Mouse (Mus musculus) adrenal gland, postnatal 14 days (tissue): Measurements from ENCODE around the gene Prdm16. TPM values are rescaled to one million over a fixed set of nuclear protein-coding genes. Genes with fewer than 3 reads are reported as not detected.

Experiments used
- DNase-seq: peaks from one replicate; pipeline ENCODE4 v3.0.0; 2021; ENCODE audit warnings: mixed read lengths
- total RNA-seq: library from RNA; stranded (reverse); gene quantifications from 2 replicates; pipeline ENCODE4 v1.2.3, GENCODE M21; 2021

The Prdm16 gene
- total RNA-seq, 1 experiment from 2014 or later = 10.2 TPM

- DNase-seq = no peak
These were observed 80.3 kb downstream of the Prdm16 start for GRCm38 (mm10) chr4:154556418-154556817.

GRCm38 (mm10) chr4:154549961-154550393 is 86.7 kb downstream of the Prdm16 start:
- DNase-seq = no peak

GRCm38 (mm10) chr4:154549497-154549896 is 87.2 kb downstream of the Prdm16 start:
- no peak for DNase-seq

- no peak for DNase-seq
These were observed 89.4 kb downstream of the Prdm16 start for GRCm38 (mm10) chr4:154547176-154547855.

- no peak for DNase-seq
These were observed 91.4 kb downstream of the Prdm16 start for GRCm38 (mm10) chr4:154545296-154545695.

- DNase-seq = no peak
These were observed 92.8 kb downstream of the Prdm16 start for GRCm38 (mm10) chr4:154543921-154544320.

GRCm38 (mm10) chr4:154543128-154543527 is 93.5 kb downstream of the Prdm16 start:
- DNase-seq = no peak

- no peak for DNase-seq
These were observed 94.1 kb downstream of the Prdm16 start for GRCm38 (mm10) chr4:154542568-154542967.

- DNase-seq = no peak
These were observed 94.9 kb downstream of the Prdm16 start for GRCm38 (mm10) chr4:154541632-154542276.

- no peak for DNase-seq
These were observed 96.0 kb downstream of the Prdm16 start for GRCm38 (mm10) chr4:154540671-154541070.

- DNase-seq = no peak
These were observed 97.0 kb downstream of the Prdm16 start for GRCm38 (mm10) chr4:154539703-154540102.

- DNase-seq = no peak
These were observed 97.9 kb downstream of the Prdm16 start for GRCm38 (mm10) chr4:154538727-154539126.

GRCm38 (mm10) chr4:154536110-154536509 is 100.6 kb downstream of the Prdm16 start:
- DNase-seq = no peak

- DNase-seq = no peak
These were observed 105.3 kb downstream of the Prdm16 start for GRCm38 (mm10) chr4:154531368-154531767.

- peak; percentile 41 for DNase-seq
These were observed 106.3 kb downstream of the Prdm16 start for GRCm38 (mm10) chr4:154530336-154530735.

- peak; percentile 77 for DNase-seq
These were observed 109.2 kb downstream of the Prdm16 start for GRCm38 (mm10) chr4:154527506-154527905.

- DNase-seq = no peak
These were observed 110.3 kb downstream of the Prdm16 start for GRCm38 (mm10) chr4:154526351-154526786.

GRCm38 (mm10) chr4:154523898-154524297 is 112.8 kb downstream of the Prdm16 start:
- DNase-seq = no peak

- no peak for DNase-seq
These were observed 114.6 kb downstream of the Prdm16 start for GRCm38 (mm10) chr4:154521881-154522676.

GRCm38 (mm10) chr4:154519470-154520037 is 117.1 kb downstream of the Prdm16 start:
- no peak for DNase-seq

- DNase-seq = no peak
These were observed 118.7 kb downstream of the Prdm16 start for GRCm38 (mm10) chr4:154517991-154518390.

- no peak for DNase-seq
These were observed 120.2 kb downstream of the Prdm16 start for GRCm38 (mm10) chr4:154516470-154516869.

- no peak for DNase-seq
These were observed 123.0 kb downstream of the Prdm16 start for GRCm38 (mm10) chr4:154513664-154514063.
